Mouse (Mus musculus) myocyte (in vitro differentiated cells): ENCODE measurements around the gene Wwox. TPM values are rescaled to one million over a fixed set of nuclear protein-coding genes. Genes with fewer than 3 reads are reported as not detected.

ENCODE experiments used
- H3K27me3 ChIP-seq: one replicate; pipeline ENCODE4 v1.6.1; 2011; ENCODE audit not compliant: control insufficient read depth, insufficient read depth, insufficient read length
- H3K36me3 ChIP-seq: one replicate; pipeline ENCODE4 v1.6.1; 2011; ENCODE audit not compliant: control insufficient read depth, insufficient read depth
- H3K4me2 ChIP-seq: one replicate; pipeline ENCODE4 v1.6.1; 2011; ENCODE audit warnings: low read depth, control low read depth
- H3K4me3 ChIP-seq: one replicate; pipeline ENCODE4 v1.5.1; 2011; ENCODE audit warnings: mild to moderate bottlenecking, control low read depth, moderate library complexity
- H3K79me2 ChIP-seq: one replicate; pipeline ENCODE4 v1.6.1; 2011; ENCODE audit not compliant: control insufficient read depth, insufficient read depth
- H3ac ChIP-seq: one replicate; pipeline ENCODE4 v1.6.1; 2011; ENCODE audit not compliant: control insufficient read depth, insufficient read length
- CEBPB ChIP-seq: IDR thresholded peaks from 2 replicates; pipeline ENCODE4 v1.6.1; 2011; ENCODE audit warnings: mild to moderate bottlenecking, moderate library complexity; ENCODE audit not compliant: poor library complexity, insufficient read depth, severe bottlenecking
- E2F4 ChIP-seq: IDR thresholded peaks from one replicate; pipeline ENCODE4 v1.6.1; 2011; ENCODE audit warnings: mild to moderate bottlenecking, control low read depth, moderate library complexity; ENCODE audit not compliant: insufficient read depth
- MAX ChIP-seq: IDR thresholded peaks from one replicate; pipeline ENCODE4 v1.6.1; 2011; ENCODE audit warnings: low read depth, mild to moderate bottlenecking, control low read depth
- MYOD1 ChIP-seq, 3 experiments: IDR thresholded peaks; one replicate each; pipeline ENCODE4 v1.6.1; 2011; ENCODE audit warnings: control low read depth in 2 of 3, low read depth in 2 of 3, mild to moderate bottlenecking in 2 of 3, moderate library complexity in 1 of 3; ENCODE audit not compliant: insufficient read length in 2 of 3, control insufficient read depth in 1 of 3
- MYOG ChIP-seq, 3 experiments: IDR thresholded peaks; one replicate each; pipeline ENCODE4 v1.6.1; 2011; ENCODE audit warnings: control low read depth in 2 of 3, low read depth in 2 of 3, mild to moderate bottlenecking in 2 of 3; ENCODE audit not compliant: insufficient read length in 2 of 3, control insufficient read depth in 1 of 3, insufficient read depth in 1 of 3
- POLR2A ChIP-seq: IDR thresholded peaks from one replicate; pipeline ENCODE4 v1.6.1; 2011; ENCODE audit warnings: low read depth, mild to moderate bottlenecking, control low read depth, moderate library complexity; ENCODE audit not compliant: insufficient read length
- POLR2AphosphoS2 ChIP-seq: IDR thresholded peaks from one replicate; pipeline ENCODE4 v1.6.1; 2011; ENCODE audit warnings: low read depth, control low read depth; ENCODE audit not compliant: insufficient read length
- REST ChIP-seq: IDR thresholded peaks from one replicate; pipeline ENCODE4 v1.6.1; 2011; ENCODE audit warnings: mild to moderate bottlenecking, control low read depth, moderate library complexity; ENCODE audit not compliant: insufficient read depth, insufficient read length
- SRF ChIP-seq: IDR thresholded peaks from one replicate; pipeline ENCODE4 v1.6.1; 2011; ENCODE audit warnings: low read depth; ENCODE audit not compliant: control insufficient read depth, insufficient read length
- TCF12 ChIP-seq: IDR thresholded peaks from one replicate; pipeline ENCODE4 v1.6.1; 2011; ENCODE audit warnings: mild to moderate bottlenecking, control low read depth; ENCODE audit not compliant: poor library complexity, insufficient read depth, severe bottlenecking
- TCF3 ChIP-seq: IDR thresholded peaks from one replicate; pipeline ENCODE4 v1.6.1; 2011; ENCODE audit warnings: low read depth, control low read depth; ENCODE audit not compliant: insufficient read length
- USF1 ChIP-seq: IDR thresholded peaks from one replicate; pipeline ENCODE4 v1.6.1; 2011; ENCODE audit warnings: low read depth, mild to moderate bottlenecking, control low read depth, moderate library complexity
- polyA plus RNA-seq: library from polyadenylated mRNA; unstranded; fragments of >200 nt; fragmentation: generic; extraction: Trizol; gene quantifications from one replicate; pipeline ENCODE4 v1.2.1, GENCODE M21; 2012; ENCODE audit warnings: missing spikeins

The Wwox gene
- polyA plus RNA-seq, 1 experiment: 8.6 TPM

DNA sequence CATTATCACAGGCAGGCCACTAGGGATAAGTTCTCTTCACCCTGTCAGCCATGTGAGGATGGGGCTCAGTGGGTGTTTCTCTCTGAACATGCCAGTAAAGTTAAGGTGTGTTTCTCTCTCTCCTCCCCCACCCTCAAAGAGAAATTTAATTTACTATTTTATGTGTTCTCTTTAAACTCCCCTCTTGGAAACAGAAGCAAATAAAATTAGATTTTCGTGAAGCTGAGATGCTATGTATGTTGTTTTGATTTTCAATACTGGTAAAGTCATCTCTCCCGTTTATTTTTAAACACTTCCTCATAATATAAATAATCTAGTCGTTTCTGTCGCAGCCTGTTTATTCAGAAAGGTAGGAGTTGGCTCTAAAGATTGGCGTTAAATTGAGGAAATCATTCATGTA is 196.9 kb downstream of the Wwox start:
- no peak for TF ChIP-seq SRF
- no peak for TF ChIP-seq REST
- no peak for TF ChIP-seq E2F4
- TF ChIP-seq MYOG (IDR thresholded peaks at IDR 0.05; ENCODE audit: control insufficient read depth in 1 of 3, insufficient read depth in 1 of 3, insufficient read length in 2 of 3, low read depth in 2 of 3): no peak
- TF ChIP-seq MYOD1 (IDR thresholded peaks at IDR 0.05; ENCODE audit: control insufficient read depth in 1 of 3, insufficient read length in 2 of 3, low read depth in 2 of 3): no peak
- no peak for TF ChIP-seq TCF12
- TF ChIP-seq CEBPB: no peak
- TF ChIP-seq USF1: no peak
- TF ChIP-seq POLR2A: no peak
- no peak for TF ChIP-seq POLR2AphosphoS2
- no peak for TF ChIP-seq TCF3
- TF ChIP-seq MAX: no peak

GRCm38 (mm10) chr8:114641809-114642208 is 202.4 kb downstream of the Wwox start:
- H3K4me2 ChIP-seq: no peak overlapping the region

More for the DNA sequence above, 196.9 kb downstream of the Wwox start:
- no peaks in the 10 kb centered on the region for H3K27me3 ChIP-seq
- no peaks in the 10 kb centered on the region for H3K79me2 ChIP-seq
- H3K36me3 ChIP-seq: no peaks in the 10 kb centered on the region
- H3K4me2 ChIP-seq: no peak overlapping the region
- H3K4me3 ChIP-seq: no peak overlapping the region
- no peak overlapping the region for H3ac ChIP-seq

GRCm38 (mm10) chr8:114650789-114651188 is 211.3 kb downstream of the Wwox start:
- no peak overlapping the region for H3K4me3 ChIP-seq
- no peak overlapping the region for H3K4me2 ChIP-seq
- H3K79me2 ChIP-seq: no peaks in the 10 kb centered on the region
- TF ChIP-seq MYOG (IDR thresholded peaks at IDR 0.05; ENCODE audit: control insufficient read depth in 1 of 3, insufficient read depth in 1 of 3, insufficient read length in 2 of 3, low read depth in 2 of 3) (no peak), MAX (no peak), CEBPB (no peak), E2F4 (no peak), POLR2A (no peak), SRF (no peak), POLR2AphosphoS2 (no peak), REST (no peak), USF1 (no peak), TCF3 (no peak), MYOD1 (IDR thresholded peaks at IDR 0.05; ENCODE audit: control insufficient read depth in 1 of 3, insufficient read length in 2 of 3, low read depth in 2 of 3) (no peak), TCF12 (no peak)
- H3K27me3 ChIP-seq: no peaks in the 10 kb centered on the region
- no peak overlapping the region for H3ac ChIP-seq
- no peaks in the 10 kb centered on the region for H3K36me3 ChIP-seq

More at GRCm38 (mm10) chr8:114641809-114642208, 202.4 kb downstream of the Wwox start:
- Histone ChIP-seq H3K36me3 (no peaks in the 10 kb centered on the region), H3ac (no peak overlapping the region), H3K4me3 (no peak overlapping the region), H3K79me2 (no peaks in the 10 kb centered on the region), H3K27me3 (no peaks in the 10 kb centered on the region)
- TF ChIP-seq E2F4 (no peak), CEBPB (no peak), REST (no peak), TCF12 (no peak), USF1 (no peak), TCF3 (no peak), SRF (no peak), MYOD1 (IDR thresholded peaks at IDR 0.05; ENCODE audit: control insufficient read depth in 1 of 3, insufficient read length in 2 of 3, low read depth in 2 of 3) (no peak), MYOG (IDR thresholded peaks at IDR 0.05; ENCODE audit: control insufficient read depth in 1 of 3, insufficient read depth in 1 of 3, insufficient read length in 2 of 3, low read depth in 2 of 3) (no peak), POLR2AphosphoS2 (no peak), POLR2A (no peak), MAX (no peak)

- Histone ChIP-seq H3K4me2 (no peak overlapping the region), H3K4me3 (no peak overlapping the region), H3ac (no peak overlapping the region), H3K36me3 (no peaks in the 10 kb centered on the region), H3K79me2 (no peaks in the 10 kb centered on the region), H3K27me3 (no peaks in the 10 kb centered on the region)
- TF ChIP-seq TCF12: no peak
- no peak for TF ChIP-seq REST
- TF ChIP-seq POLR2A: no peak
- no peak for TF ChIP-seq TCF3
- no peak for TF ChIP-seq CEBPB
- TF ChIP-seq MAX: no peak
- TF ChIP-seq SRF: no peak
- TF ChIP-seq MYOG (IDR thresholded peaks at IDR 0.05; ENCODE audit: control insufficient read depth in 1 of 3, insufficient read depth in 1 of 3, insufficient read length in 2 of 3, low read depth in 2 of 3): no peak
- no peak for TF ChIP-seq POLR2AphosphoS2
Observed at GRCm38 (mm10) chr8:114657789-114658188, 218.3 kb downstream of the Wwox start.

GRCm38 (mm10) chr8:114658475-114658874 is 219.0 kb downstream of the Wwox start:
- Histone ChIP-seq H3K36me3 (no peaks in the 10 kb centered on the region), H3K4me3 (no peak overlapping the region), H3K27me3 (no peaks in the 10 kb centered on the region), H3K4me2 (no peak overlapping the region), H3ac (no peak overlapping the region), H3K79me2 (no peaks in the 10 kb centered on the region)
- TF ChIP-seq CEBPB (no peak), POLR2AphosphoS2 (no peak), TCF12 (no peak), MYOG (IDR thresholded peaks at IDR 0.05; ENCODE audit: control insufficient read depth in 1 of 3, insufficient read depth in 1 of 3, insufficient read length in 2 of 3, low read depth in 2 of 3) (no peak), POLR2A (no peak), MYOD1 (IDR thresholded peaks at IDR 0.05; ENCODE audit: control insufficient read depth in 1 of 3, insufficient read length in 2 of 3, low read depth in 2 of 3) (no peak), SRF (no peak), E2F4 (no peak), REST (no peak), TCF3 (no peak), MAX (no peak), USF1 (no peak)
